Mouse (Mus musculus): Measurements from ENCODE around the gene Tcf7l2.

DNA sequence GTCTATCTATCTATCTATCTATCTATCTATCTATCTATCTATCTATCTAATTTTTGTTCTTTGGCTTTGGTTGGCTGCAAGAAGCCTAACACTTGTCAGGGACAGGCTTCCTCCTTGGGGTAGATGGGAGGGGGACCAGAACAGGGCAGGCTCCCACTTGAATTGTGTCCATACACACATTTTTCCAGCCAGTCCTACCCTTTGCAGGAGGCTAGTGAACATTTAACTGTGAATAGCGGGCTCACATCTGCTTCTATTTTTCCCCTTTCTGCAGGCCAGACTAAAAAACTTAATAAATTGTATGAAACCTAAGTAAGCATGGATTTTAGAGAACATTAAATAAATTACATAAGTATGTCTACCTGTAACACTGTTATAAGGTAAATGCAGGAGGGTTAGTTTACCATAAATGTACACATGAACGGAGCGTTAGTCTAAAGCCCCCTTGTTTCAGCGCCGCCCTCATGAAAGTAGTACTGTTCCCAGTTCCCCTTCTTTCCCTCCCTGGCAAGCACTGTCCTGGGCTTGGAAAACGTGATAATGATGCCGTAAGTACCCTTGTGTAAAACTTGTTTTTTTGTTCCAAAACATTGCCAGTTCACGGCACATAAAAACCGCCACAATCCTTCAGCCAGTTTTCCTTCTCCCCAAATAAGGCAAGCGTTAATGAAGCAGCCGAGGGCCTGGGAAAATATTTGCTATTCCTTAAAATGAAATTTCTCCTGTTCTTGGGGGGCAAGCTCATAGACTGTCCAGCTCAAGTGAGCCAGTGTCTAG, 101.7 kb downstream of the Tcf7l2 start:
- TF ChIP-seq CTCF (IDR thresholded peaks at IDR 0.05; ENCODE audit: extremely low read depth, insufficient read length, insufficient replicate concordance, low read depth, low read length) = no peak
- no peak for TF ChIP-seq POLR2A (IDR thresholded peaks at IDR 0.05; ENCODE audit: low read depth, low read length)
